Mouse (Mus musculus): ENCODE results near the gene Rhebl1. TPM values are rescaled to one million over a fixed set of nuclear protein-coding genes. Genes with fewer than 3 reads are reported as not detected.
A peak's percentile ranks its signal among the peaks of the same experiment; 100 is the strongest.
"Not testable (repeated sequence)": the region's sequence is repeated elsewhere in the genome, so short reads cannot be mapped to it uniquely, and the experiment has no call there.

Gene Rhebl1
- 3.0 and 12.0 TPM in 2 replicates for total RNA-seq (2017)

- 0 out of 2 replicates have a peak, but pooled peaks have one; percentile 17 for ATAC-seq (replicated peaks; ENCODE audit: low read depth, poor library complexity, severe bottlenecking)
Measured at GRCm38 (mm10) chr15:98893940-98894745, at the start of gene Rhebl1. Gene Rhebl1 (minus strand): TSS chr15:98894540.

- ATAC-seq (replicated peaks; ENCODE audit: low read depth, poor library complexity, severe bottlenecking) = no peak
Measured at GRCm38 (mm10) chr15:98943133-98943532, 48.8 kb upstream of the Rhebl1 start.

GRCm38 (mm10) chr15:98942081-98942480, 47.7 kb upstream of the Rhebl1 start:
- ATAC-seq (replicated peaks; ENCODE audit: low read depth, poor library complexity, severe bottlenecking) = no peak

GRCm38 (mm10) chr15:98941539-98941938, 47.2 kb upstream of the Rhebl1 start:
- no peak for ATAC-seq (replicated peaks; ENCODE audit: low read depth, poor library complexity, severe bottlenecking)

- ATAC-seq (replicated peaks; ENCODE audit: low read depth, poor library complexity, severe bottlenecking) = no peak
Measured at GRCm38 (mm10) chr15:98940816-98941215, 46.5 kb upstream of the Rhebl1 start.

GRCm38 (mm10) chr15:98934217-98934839, 40.0 kb upstream of the Rhebl1 start, which contains the start of gene Tuba1b:
Gene Tuba1b (minus strand): TSS chr15:98934565.
- ATAC-seq (replicated peaks; ENCODE audit: low read depth, poor library complexity, severe bottlenecking) = peak; percentile 72

- peak; percentile 62 for ATAC-seq (replicated peaks; ENCODE audit: low read depth, poor library complexity, severe bottlenecking)
Measured at GRCm38 (mm10) chr15:98933833-98934216, 39.5 kb upstream of the Rhebl1 start.

- not testable (repeated sequence) for ATAC-seq (replicated peaks; ENCODE audit: low read depth, poor library complexity, severe bottlenecking)
Measured at GRCm38 (mm10) chr15:98933004-98933671, 38.8 kb upstream of the Rhebl1 start.

- no peak for ATAC-seq (replicated peaks; ENCODE audit: low read depth, poor library complexity, severe bottlenecking)
Measured at GRCm38 (mm10) chr15:98930998-98931397, 36.7 kb upstream of the Rhebl1 start.

GRCm38 (mm10) chr15:98930017-98930734, 35.8 kb upstream of the Rhebl1 start:
- no peak for ATAC-seq (replicated peaks; ENCODE audit: low read depth, poor library complexity, severe bottlenecking)

GRCm38 (mm10) chr15:98928598-98929240, 34.4 kb upstream of the Rhebl1 start:
- peak; percentile 70 for ATAC-seq (replicated peaks; ENCODE audit: low read depth, poor library complexity, severe bottlenecking)

GRCm38 (mm10) chr15:98927566-98927965, 33.2 kb upstream of the Rhebl1 start:
- ATAC-seq (replicated peaks; ENCODE audit: low read depth, poor library complexity, severe bottlenecking) = peak; percentile 28; the same call in 1 of the 2 replicates

GRCm38 (mm10) chr15:98924682-98925081, 30.3 kb upstream of the Rhebl1 start:
- no peak for ATAC-seq (replicated peaks; ENCODE audit: low read depth, poor library complexity, severe bottlenecking)

GRCm38 (mm10) chr15:98923031-98923537, 28.7 kb upstream of the Rhebl1 start:
- ATAC-seq (replicated peaks; ENCODE audit: low read depth, poor library complexity, severe bottlenecking) = no peak

- ATAC-seq (replicated peaks; ENCODE audit: low read depth, poor library complexity, severe bottlenecking) = no peak
Measured at GRCm38 (mm10) chr15:98922581-98922980, 28.2 kb upstream of the Rhebl1 start.

GRCm38 (mm10) chr15:98921510-98921909, 27.2 kb upstream of the Rhebl1 start:
- no peak for ATAC-seq (replicated peaks; ENCODE audit: low read depth, poor library complexity, severe bottlenecking)

- ATAC-seq (replicated peaks; ENCODE audit: low read depth, poor library complexity, severe bottlenecking) = not testable (repeated sequence)
Measured at GRCm38 (mm10) chr15:98918499-98918895, 24.2 kb upstream of the Rhebl1 start.

GRCm38 (mm10) chr15:98917538-98918498, 23.5 kb upstream of the Rhebl1 start, which contains the start of gene Lmbr1l:
Gene Lmbr1l (minus strand): TSS chr15:98918231.
- peak; percentile 98 for ATAC-seq (replicated peaks; ENCODE audit: low read depth, poor library complexity, severe bottlenecking)

Measured in common myeloid progenitor, adult 5-6 weeks (primary cell).